Mouse (Mus musculus) embryonic facial prominence, embryonic 11.5 days (tissue): ENCODE measurements around the gene Hck. TPM values are rescaled to one million over a fixed set of nuclear protein-coding genes. Genes with fewer than 3 reads are reported as not detected.

Experiments
- ATAC-seq: fragments of 200-750 bp; cut with Nextera tagmentation; replicated peaks from 2 replicates; pipeline ENCODE4 v1.8.0; 2017; ENCODE audit warnings: low read depth; ENCODE audit not compliant: insufficient number of reproducible peaks, low FRiP score, low TSS enrichment
- DNase-seq: peaks from one replicate; pipeline ENCODE4 v3.0.0-alpha.2; 2015; ENCODE audit warnings: low spot score
- H3K27ac ChIP-seq: fragments of 300-500 bp; sonication (generic); replicated peaks from 2 replicates; pipeline ENCODE4 v1.5.1; 2014; ENCODE audit warnings: mild to moderate bottlenecking, low read depth, low read length, control low read depth
- H3K27me3 ChIP-seq: fragments of 300-500 bp; sonication (generic); 2 replicates; pipeline ENCODE4 v1.6.1; 2014; ENCODE audit warnings: mild to moderate bottlenecking, low read length, moderate library complexity, mixed read lengths; ENCODE audit not compliant: control insufficient read depth, insufficient read depth
- H3K36me3 ChIP-seq: fragments of 300-500 bp; sonication (generic); replicated peaks from 2 replicates; pipeline ENCODE4 v1.6.1; 2014; ENCODE audit warnings: low read depth, mild to moderate bottlenecking, low read length, moderate library complexity, mixed read lengths; ENCODE audit not compliant: control insufficient read depth, insufficient read depth
- H3K4me1 ChIP-seq: fragments of 300-500 bp; sonication (generic); 2 replicates; pipeline ENCODE4 v1.6.1; 2014; ENCODE audit warnings: low read length, mixed read lengths; ENCODE audit not compliant: control insufficient read depth, insufficient read depth
- H3K4me2 ChIP-seq: fragments of 300-500 bp; sonication (generic); 2 replicates; pipeline ENCODE4 v1.6.1; 2014; ENCODE audit warnings: low read depth, mild to moderate bottlenecking, control low read depth, low read length, moderate library complexity
- H3K4me3 ChIP-seq: fragments of 300-500 bp; sonication (generic); 2 replicates; pipeline ENCODE4 v1.5.1; 2014; ENCODE audit warnings: low read depth, low read length, control low read depth
- H3K9ac ChIP-seq: fragments of 300-500 bp; sonication (generic); replicated peaks from 2 replicates; pipeline ENCODE4 v1.6.1; 2014; ENCODE audit warnings: mild to moderate bottlenecking, control low read depth, low read length
- H3K9me3 ChIP-seq: fragments of 300-500 bp; sonication (generic); replicated peaks from 2 replicates; pipeline ENCODE4 v1.6.1; 2016; ENCODE audit warnings: mild to moderate bottlenecking, low read length, inconsistent platforms, mixed read lengths; ENCODE audit not compliant: control insufficient read depth
- WGBS: fragments of 180-500 bp; shearing (Covaris S2); extraction: QIAGEN DNeasy Blood & Tissue Kit; methylation state at CpG from one replicate; pipeline ENCODE4 v1.1.7; 2014; 5-methylcytosine and 5-hydroxymethylcytosine counted together
- polyA plus RNA-seq: library from polyadenylated mRNA; unstranded; fragments of >200 nt; fragmentation: Nextera tagmentation; extraction: Ambion mirVana; gene quantifications from 2 replicates; pipeline ENCODE4 v1.2.1, GENCODE M21; 2014

Hck gene
- polyA plus RNA-seq, 1 experiment from 2014 or later, result 1.8 TPM

DNA sequence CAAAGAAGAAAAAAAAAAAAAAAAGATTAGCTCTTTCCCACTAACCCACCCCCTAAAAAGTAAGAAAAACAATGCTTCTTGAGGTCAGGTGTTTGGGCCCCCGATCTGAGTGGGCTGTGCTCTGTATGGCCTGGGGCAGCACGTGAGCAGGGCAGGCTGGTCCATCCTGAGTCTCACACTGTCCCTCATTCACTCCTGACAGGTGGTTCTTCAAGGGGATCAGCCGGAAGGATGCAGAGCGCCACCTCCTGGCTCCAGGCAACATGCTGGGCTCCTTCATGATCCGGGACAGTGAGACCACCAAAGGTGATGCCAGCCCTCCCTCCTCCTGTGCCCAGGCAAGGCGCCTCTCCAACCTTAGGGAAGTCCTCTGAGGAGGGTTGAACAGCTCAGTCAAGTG lies 22.8 kb downstream of the Hck start:
- Histone ChIP-seq H3K9ac (no peak overlapping the region), H3K9me3 (no peaks in the 10 kb centered on the region), H3K4me3 (no peak overlapping the region), H3K36me3 (no peaks in the 10 kb centered on the region), H3K4me2 (no peak overlapping the region), H3K27ac (no peak overlapping the region), H3K4me1 (no peaks in the 10 kb centered on the region), H3K27me3 (no peaks in the 10 kb centered on the region)
- ATAC-seq (no peak), DNase-seq (peak; percentile 10)
- 13% methylated on average over 6 of the region's 6 CpGs for WGBS

DNA sequence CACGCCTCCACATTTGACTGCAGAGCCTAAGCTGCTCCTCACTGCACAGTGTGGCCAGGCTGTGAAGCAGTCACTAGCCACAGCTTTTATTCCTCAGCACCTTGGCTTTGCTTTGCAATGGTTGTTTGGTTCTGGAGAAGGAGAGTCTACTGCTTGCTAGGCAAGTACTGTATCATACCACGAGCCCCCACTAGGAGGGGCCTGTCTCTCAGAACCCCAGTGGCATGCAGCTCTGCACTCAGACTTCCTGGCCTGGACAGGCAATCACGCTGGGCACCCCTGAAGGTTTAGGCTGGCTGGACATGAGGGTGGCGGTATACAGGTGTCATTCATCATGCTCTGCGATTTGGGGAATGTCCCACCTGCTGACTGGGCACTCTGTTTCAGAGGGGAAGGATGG lies 26.0 kb downstream of the Hck start:
- ATAC-seq (no peak), DNase-seq (peak; percentile 44)
- Histone ChIP-seq H3K36me3 (no peaks in the 10 kb centered on the region), H3K9ac (no peak overlapping the region), H3K27me3 (no peaks in the 10 kb centered on the region), H3K9me3 (no peaks in the 10 kb centered on the region), H3K4me1 (no peaks in the 10 kb centered on the region), H3K27ac (no peak overlapping the region), H3K4me3 (no peak overlapping the region), H3K4me2 (no peak overlapping the region)
- 37% methylated on average over 5 of the region's 5 CpGs for WGBS

GRCm38 (mm10) chr2:153136211-153136610 lies 27.9 kb downstream of the Hck start:
- no peak for DNase-seq
- ATAC-seq, result no peak
- Histone ChIP-seq H3K4me1 (no peaks in the 10 kb centered on the region), H3K9ac (no peak overlapping the region), H3K27ac (no peak overlapping the region), H3K4me3 (no peak overlapping the region), H3K9me3 (no peaks in the 10 kb centered on the region), H3K4me2 (no peak overlapping the region), H3K36me3 (no peaks in the 10 kb centered on the region), H3K27me3 (no peaks in the 10 kb centered on the region)
- WGBS, result 59% methylated on average over 4 of the region's 4 CpGs

DNA sequence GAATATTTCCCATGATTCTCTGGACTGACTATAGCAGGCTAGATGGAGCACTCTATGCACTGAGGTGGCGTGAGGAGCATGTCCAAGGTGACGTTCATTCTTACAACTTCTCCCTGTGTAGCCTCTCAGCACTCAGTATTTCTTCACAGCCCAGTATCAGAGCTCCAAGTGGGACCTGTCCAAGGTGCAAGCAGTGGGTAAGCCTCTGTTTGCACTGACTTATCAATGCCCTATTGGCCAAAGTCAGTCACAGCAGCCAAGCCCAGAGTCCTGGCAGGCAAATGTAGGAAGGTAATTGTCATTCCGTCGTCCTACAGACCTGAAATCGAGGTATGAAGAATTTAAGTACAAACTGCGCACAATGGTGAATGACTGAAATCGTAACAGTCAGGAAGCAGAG lies 30.9 kb downstream of the Hck start:
- Histone ChIP-seq H3K9me3 (no peaks in the 10 kb centered on the region), H3K4me3 (no peak overlapping the region), H3K4me1 (no peaks in the 10 kb centered on the region), H3K27ac (no peak overlapping the region), H3K27me3 (no peaks in the 10 kb centered on the region), H3K9ac (no peak overlapping the region), H3K36me3 (no peaks in the 10 kb centered on the region), H3K4me2 (no peak overlapping the region)
- DNase-seq (no peak), ATAC-seq (no peak)
- WGBS, result 75% methylated on average over 7 of the region's 7 CpGs

DNA sequence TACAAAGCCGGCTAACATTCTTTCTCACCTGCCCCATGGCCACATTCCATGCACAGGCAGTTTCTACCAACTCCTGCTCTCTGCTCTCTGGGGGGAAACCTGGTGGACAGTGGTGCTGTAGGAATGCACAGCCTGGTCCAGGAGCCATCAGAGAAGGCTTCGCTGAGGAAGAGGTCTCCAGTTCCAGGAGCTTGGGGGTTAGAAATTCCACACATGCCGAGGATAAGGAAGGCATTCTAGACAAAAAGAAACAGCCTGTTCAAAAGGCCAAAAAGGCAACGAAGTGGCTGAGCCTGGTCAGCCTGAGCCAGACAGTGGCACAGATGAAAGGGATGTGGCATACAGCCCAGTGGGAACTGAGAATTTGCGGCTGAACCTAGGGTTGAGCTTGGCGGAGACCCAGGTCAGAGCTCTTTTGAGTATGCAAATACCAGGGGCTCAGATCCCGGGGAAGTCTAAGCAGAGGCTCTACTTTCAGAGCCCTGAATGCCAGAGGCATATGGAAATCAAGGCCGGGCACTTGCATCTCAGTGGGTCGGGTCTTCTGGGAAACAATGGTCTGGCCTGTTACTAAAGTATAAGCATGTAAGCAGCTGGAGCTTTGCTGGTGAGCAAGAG lies 31.8 kb downstream of the Hck start:
- Histone ChIP-seq H3K36me3 (no peaks in the 10 kb centered on the region), H3K27ac (no peak overlapping the region), H3K4me3 (no peak overlapping the region), H3K9ac (no peak overlapping the region), H3K4me2 (no peak overlapping the region), H3K27me3 (no peaks in the 10 kb centered on the region), H3K9me3 (no peaks in the 10 kb centered on the region), H3K4me1 (no peaks in the 10 kb centered on the region)
- DNase-seq (peak; percentile 10), ATAC-seq (no peak)
- 9% methylated on average over 9 of the region's 9 CpGs for WGBS

GRCm38 (mm10) chr2:153142620-153143199 lies 34.4 kb downstream of the Hck start:
- H3K9ac ChIP-seq, result no peak overlapping the region
- H3K4me3 ChIP-seq, result no peak overlapping the region
- H3K4me2 ChIP-seq, result no peak overlapping the region
- no peaks in the 10 kb centered on the region for H3K4me1 ChIP-seq
- DNase-seq (peak; percentile 79), ATAC-seq (no peak)
- H3K9me3 ChIP-seq, result no peaks in the 10 kb centered on the region
- WGBS, result 33% methylated on average over 10 of the region's 10 CpGs
- no peaks in the 10 kb centered on the region for H3K27me3 ChIP-seq
- no peak overlapping the region for H3K27ac ChIP-seq
- no peaks in the 10 kb centered on the region for H3K36me3 ChIP-seq

- no peaks in the 10 kb centered on the region for H3K36me3 ChIP-seq
- no peak overlapping the region for H3K4me3 ChIP-seq
- H3K9ac ChIP-seq, result no peak overlapping the region
- no peaks in the 10 kb centered on the region for H3K27me3 ChIP-seq
- no peaks in the 10 kb centered on the region for H3K9me3 ChIP-seq
- ATAC-seq (no peak), DNase-seq (no peak)
- no peaks in the 10 kb centered on the region for H3K4me1 ChIP-seq
- no peak overlapping the region for H3K4me2 ChIP-seq
- H3K27ac ChIP-seq, result no peak overlapping the region
- 79% methylated on average over 5 of the region's 5 CpGs for WGBS
Measured at GRCm38 (mm10) chr2:153145346-153145745, 37.1 kb downstream of the Hck start.

DNA sequence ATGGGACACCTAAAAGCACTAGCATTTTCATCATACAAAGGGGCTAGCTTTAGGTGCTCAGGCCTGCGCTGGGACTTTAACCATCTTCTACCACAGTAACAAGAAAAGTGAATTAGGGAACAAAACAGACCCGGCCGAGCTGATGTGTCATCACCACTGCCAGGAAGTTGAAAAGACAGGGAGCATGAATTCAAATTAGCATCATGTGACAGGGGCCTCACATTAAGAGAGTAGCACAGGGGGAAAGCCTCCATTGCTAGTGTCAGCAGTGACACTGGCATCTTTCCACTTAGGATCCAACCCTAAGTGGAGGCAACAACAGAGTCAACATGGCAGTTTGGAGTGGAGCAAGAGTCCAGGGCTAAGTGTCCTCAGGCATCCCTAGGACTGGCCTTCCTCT lies 39.0 kb downstream of the Hck start:
- Histone ChIP-seq H3K36me3 (no peaks in the 10 kb centered on the region), H3K9ac (no peak overlapping the region), H3K27me3 (no peaks in the 10 kb centered on the region), H3K9me3 (no peaks in the 10 kb centered on the region), H3K4me2 (no peak overlapping the region), H3K27ac (no peak overlapping the region), H3K4me1 (no peaks in the 10 kb centered on the region), H3K4me3 (no peak overlapping the region)
- DNase-seq, result no peak
- WGBS, result 86% methylated on average over 3 of the region's 3 CpGs
- no peak for ATAC-seq
